Mouse (Mus musculus) layer of hippocampus, postnatal 10 days (tissue): ENCODE measurements at regions not wholly inside any gene's neighbourhood (a gene's known extent, or its start where the extent isn't known, plus 50 kb on each side); places are given as distances from the start of the nearest gene placed in this dataset.

Experiments used
- DNase-seq, 2 experiments: peaks; one replicate each; pipeline ENCODE4 v3.0.0; 2021; ENCODE audit warnings: low spot score in 2 of 2

DNA sequence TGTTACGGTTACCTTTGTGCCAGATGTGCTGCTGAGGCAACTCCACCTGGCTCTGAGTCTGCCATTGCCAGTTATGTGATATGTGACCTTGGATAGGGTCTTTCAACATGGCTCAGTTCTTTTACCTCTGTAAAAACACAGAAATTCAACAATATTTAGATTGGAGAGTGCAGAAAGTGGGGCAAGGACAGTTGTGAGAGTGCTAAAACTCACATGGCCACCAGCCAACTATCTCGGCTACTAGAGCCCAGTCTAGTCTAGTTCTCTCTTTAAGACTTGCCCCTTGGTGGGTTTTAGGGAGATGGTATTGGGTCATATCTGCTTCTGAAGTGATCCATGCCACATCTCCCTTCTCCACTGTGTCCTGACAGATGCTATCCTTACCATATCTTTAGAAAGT lies 233.0 kb downstream of the Phf14 start:
- DNase-seq = no peak

DNA sequence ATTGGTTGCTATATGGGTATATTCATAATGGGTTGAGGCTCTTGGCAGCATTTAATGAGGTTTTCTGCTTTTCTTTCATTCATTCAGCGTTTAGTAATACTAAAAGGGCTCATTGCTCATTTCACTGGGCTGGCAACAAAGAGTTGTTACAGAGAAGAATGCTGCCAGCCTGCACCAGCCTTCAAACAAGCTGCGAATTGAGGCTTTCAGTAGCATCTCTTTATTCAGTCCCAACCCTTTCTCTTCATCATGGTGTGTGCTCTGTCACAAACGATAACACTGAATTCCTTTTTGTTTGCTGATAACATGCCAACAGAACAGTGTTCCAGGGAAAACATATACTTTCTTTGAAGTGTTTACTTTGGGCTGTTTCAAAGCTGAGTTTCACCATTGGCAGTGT lies 237.6 kb downstream of the Phf14 start:
- DNase-seq = no peak

DNA sequence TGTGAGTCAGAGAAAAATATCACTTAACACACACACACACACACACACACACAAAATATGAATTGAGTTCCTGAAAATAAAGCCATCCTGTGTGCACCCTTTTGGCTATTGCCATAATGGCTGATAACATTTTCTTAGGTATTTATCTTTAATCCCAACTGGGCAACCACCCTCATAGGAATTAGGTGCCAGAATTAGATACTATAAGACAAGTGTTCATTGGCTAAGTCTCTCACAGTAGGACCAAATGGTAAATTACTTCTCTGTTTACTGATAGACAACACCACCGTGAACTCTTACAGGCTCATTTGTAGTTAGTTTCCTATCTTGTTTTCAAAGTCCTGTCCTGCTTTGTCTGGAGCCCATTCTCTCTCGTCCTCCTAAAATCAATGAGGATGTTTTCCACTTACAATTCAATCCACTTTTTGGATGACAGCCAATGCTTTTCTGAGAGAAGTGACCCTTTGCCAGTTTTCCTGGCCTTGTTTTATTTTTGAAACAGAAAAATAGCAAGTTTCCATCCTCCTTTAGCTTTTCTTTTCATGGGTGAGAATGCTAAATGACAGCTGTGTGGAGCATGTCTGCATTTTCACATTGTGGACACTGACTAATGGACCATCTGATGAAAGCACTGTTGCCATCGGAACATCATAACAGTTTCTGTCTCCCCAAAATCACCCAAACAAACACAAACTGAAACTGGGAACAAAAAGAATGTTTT lies 243.2 kb downstream of the Phf14 start:
- no peak for DNase-seq

DNA sequence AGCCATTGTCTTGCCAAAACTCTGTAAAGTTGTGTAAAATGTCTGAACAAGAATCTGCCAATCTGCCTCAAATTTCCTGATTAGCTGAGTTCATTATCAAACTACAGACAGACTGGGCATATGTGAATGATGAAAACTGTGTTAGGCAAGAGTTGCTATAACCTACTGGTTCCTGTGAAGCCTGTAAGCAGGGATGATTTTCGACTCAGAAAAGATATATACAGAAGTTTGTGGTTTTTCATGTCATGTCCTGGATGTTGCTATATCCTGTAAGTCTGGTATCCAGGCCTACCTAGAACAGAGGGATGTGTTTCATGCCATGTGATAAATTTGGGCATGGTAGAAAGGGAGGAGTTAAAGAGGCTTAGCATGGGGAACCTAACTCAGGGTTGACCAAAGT lies 256.4 kb downstream of the Phf14 start:
- DNase-seq = no peak

DNA sequence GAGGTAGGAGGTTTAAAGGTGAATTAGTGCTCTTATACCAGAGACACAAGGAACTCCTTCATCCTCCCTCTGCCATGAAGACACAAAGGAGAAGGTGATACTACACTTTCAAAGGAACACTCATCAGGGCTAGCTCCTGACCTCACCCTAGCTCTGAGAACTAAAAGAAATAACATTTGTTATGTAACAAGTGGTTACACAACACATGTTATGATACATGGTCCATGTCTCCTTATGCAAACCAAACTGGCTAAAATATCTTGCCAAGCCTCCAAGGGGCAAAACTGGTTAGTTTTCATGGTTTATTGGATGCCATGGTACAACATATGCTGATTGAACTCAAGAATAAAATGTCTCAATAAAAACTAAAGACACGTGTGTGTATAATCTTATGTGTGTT lies 260.9 kb downstream of the Phf14 start:
- DNase-seq = no peak

DNA sequence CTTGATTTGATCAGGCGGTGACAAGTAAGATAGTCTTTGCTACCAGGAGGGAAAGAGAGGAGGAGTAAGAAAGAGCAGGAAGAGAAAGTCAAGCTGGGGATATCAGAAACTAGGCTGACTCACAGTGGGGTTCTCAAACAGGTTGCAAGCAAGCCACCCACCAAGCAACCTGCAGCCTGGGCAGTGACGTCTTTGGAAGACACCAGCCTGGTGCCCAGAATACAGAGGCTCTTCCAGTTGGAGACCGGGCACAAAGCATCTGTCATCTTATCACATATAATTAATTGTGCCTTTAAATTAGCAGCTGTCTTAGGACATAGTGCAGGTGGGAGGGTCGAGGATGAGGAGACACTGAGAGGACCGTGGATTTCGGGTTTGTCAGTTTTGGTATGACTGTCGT lies 261.8 kb downstream of the Phf14 start:
- no peak for DNase-seq

DNA sequence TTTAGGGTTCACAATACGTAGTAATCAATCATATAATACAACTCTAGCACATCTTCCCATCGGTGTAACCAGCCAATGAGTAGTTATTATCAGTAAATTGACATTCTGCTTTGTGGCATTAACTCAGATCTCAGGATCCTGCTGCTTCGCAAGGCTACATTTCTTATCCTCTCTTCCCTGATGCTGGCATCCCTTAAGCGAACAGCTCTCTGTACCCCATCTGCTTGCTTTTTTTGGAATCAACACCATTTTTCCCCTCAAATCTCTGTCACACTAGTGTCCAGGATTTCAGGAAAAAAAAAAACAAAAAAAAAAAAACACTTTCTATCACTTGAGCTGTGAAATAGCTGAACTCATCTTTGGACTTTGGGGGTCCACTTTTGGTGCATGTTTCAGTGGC lies 263.1 kb downstream of the Phf14 start:
- no peak for DNase-seq

DNA sequence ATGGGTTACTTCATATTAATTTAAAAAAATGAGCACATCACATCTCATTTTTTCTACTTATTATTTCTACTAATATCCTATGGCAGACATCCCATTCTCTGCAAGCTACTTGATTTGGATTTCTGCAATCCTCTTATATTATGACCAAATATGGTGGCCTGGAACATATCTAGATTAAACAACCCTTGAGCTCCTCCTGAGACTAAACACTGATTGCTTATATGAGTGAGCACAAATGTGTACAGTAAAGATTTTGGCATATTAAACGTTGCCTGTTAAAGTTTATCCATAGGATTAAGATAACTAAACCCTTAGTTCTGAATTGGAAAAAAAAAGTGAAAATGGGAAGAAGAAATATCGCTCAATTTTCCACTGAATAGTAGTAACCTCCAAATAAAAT lies 263.6 kb downstream of the Phf14 start:
- no peak for DNase-seq

DNA sequence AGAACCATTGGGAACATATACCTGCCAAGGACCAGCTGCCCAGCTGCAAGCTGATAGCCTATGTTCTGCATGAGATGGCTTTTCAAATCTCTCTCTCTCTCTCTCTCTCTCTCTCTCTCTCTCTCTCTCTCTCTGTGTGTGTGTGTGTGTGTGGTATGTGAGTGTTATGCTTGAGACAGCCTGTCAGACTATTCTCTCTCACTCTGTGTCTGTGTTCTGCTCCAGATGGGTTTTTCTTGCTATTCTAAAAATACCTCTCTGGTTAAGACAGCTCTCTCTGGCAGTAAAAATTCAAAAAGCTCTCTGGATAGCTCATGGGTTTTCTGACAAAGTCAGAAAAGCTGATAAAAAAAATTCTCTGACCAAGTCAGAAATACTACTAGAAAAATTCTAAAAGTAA lies 270.4 kb downstream of the Phf14 start:
- DNase-seq = no peak

DNA sequence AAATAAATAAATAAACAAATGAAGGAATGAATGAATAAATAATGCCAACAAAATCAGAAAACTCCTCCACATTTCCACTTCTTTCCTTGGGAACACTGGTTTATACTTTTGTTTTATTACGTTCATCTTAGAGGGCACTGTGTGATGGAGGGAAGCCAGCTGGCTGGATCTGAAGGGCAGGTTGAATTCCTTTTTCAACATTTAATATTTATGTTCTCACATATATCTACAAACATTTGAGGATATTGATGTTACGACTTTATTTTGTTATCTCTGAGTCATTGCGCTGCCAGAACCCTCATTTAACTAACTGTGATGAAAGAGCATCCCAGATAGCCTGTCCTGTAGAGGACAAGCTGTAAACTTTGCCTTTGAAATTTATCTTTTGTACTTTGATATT lies 273.3 kb downstream of the Phf14 start:
- no peak for DNase-seq

DNA sequence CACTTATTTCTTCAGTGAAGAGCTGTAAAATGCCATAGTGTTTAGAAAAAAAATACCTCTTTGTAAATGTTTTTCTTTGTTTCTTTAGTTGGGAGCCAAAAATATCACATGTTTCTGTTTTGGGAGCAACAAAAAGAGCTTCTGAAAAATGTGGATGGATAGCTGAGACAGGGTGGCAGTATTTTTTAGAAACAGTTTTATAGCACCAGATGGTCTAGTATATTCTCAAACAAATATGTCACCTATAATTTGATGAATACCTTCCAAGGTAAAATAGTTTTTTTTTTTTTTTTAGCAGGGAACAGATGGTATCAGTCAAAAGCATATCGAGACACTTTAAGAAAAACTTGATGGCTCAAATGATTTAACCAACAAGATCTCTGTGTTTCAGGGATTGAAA lies 302.6 kb downstream of the Phf14 start:
- no peak for DNase-seq

DNA sequence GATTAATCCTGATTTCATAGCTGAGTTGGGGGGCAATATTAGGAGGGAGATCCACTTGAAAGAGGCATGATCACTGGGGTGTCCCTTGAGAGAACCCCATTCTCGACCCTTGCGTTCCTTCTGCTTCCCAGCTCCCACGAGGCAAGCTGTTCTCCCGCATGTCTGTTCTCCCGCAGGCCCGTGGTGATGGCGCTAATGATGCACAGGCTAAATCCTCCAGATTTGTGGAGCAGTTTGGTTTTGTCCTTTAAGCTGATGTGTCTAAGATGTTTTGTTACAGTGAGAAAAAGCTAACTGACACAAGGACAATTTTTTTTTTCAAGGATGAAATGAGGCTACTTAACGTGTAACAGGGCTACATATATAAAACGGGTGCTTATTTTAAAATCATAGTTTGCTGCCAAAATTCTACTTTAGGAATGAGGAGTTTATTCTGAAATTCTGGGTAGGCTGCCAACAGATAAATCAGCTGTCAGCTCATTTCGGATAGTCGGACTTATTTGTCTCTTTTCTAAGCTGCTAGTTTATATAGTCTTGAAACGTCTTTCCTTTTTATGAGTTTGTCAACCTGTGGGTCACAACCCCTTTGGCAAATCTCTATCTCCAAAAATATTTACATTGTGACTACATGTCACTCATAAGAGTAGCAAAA lies 307.0 kb downstream of the Phf14 start:
- no peak for DNase-seq

DNA sequence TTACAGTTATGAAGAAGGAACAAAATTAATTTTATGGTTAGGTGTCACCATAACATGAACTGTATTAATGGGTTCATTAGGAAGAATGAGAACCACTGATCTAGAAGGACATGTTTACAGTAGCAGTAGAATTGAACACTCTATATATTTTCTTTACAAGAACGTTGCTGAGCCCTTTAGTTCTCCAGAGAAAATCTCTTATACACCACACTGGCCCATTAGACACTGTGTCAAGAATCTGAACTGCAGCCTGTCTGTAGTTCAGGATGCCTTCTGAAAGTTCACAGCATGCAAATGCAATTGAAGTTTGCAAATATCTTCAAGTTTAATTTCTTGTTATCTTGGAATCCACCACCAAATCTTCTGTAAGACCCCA lies 307.6 kb downstream of the Phf14 start:
- no peak for DNase-seq

DNA sequence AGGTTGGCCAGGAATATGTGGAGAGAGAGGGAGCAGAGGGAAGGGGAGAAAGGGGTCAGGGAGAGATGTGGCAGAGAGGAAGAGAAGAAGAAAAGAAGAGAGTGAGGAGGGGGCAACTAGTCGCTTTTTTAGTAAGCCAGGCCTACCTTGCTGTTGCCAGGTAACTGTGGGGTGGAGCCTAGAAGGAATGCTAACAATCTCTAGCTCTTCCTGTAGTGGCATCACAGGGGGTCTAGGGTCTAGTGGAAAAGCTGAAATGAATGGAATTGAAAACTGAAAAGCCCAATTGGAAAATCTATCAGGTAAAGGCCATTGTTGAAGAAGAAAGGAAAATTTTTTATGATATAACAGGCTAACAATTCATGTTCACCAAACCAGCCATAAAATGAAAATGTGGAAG lies 336.5 kb downstream of the Phf14 start:
- no peak for DNase-seq

DNA sequence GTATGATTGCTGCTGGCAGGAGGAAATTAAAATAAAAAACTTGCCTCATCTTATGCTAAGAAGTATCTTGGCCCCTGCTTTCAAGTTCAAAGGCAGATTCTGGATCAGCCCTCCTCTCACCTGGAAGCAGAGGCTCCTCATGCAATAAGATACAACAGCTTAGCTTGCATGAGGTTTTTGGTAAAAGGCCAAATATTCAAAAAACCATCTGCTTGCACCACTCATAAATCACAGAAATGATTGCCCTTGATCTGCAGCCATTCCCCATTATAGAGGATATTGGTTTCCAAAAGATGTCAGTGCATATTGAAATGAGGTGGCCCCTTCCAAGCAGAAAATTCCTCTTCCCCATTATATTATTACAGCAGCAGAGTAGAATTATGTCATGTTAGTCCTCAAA lies 340.4 kb downstream of the Phf14 start:
- no peak for DNase-seq

DNA sequence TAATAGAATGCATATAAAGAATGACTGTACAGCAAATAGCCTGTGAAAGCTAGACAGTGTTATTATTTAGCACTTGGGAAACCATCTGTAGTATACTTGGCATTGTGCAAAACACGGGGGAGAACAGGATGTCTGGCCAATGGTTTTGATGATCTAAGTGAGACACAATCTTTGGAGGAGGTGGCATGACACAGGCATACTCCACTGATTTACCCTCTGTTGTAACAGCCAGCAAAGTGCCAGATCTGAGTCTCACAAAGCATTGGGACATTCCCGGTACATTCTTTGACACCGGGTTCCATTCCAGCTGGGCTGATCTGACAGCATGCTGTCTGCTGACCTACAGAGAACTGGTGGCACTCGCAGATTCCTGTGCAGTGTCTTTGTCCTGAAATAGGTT lies 341.0 kb downstream of the Phf14 start:
- DNase-seq = peak in 1 of 2 experiments; percentile 18

DNA sequence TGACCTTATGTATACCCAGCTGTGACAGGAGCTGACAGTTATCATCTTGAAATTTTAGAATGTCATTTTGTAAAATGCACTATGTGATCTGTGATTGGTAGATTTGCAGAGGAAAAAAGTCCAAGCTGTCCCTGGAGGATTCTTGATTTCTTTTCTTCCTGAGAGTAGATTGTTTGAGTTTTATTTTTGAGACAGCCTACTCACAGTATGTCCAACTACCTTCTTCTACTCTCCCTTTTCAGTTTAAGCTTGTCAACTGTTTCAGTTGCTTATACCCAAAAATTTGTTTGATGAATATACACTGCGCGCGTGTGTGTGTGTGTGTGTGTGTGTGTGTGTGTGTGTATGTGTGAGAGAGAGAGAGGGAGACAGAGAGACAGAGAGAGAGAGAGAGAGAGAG lies 346.9 kb downstream of the Phf14 start:
- DNase-seq = no peak

DNA sequence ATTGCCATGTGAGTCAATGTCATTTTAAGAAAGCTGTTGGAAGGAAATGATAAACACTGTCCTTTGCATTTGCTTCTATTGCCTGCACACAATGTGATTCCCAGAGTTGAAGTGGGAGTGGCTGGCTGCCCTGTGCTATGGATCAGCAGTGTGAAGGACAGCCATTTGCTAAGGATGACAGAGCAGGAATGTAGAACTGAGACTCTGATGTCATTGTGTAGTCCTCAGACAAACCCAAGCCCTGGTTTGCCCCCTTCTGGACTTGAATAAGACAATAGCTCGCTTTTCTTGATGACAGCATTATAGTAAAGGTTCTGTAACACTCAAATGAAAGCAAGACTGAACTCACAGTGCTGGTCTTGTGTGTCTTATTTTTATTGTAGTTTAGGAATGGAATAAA lies 347.8 kb downstream of the Phf14 start:
- DNase-seq = no peak

DNA sequence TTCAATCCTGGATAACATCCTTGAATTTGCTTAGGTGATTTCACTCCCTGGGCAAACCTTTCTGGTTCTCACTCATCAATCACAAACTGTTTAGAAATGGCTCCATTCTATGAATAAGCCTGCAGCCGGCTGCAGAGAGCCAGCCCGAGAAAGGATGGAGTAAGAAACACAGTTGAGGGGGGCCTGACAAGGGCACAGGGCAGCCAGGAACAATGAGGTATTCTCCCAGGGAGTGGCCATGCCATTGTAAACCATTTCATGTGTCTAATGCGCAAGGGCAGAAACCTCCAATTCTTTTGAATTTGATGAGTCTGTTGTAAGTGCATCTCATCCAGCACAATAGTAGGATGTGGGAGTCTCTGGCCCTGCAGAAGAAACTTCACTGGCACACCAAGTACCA lies 350.7 kb downstream of the Phf14 start:
- DNase-seq = no peak

DNA sequence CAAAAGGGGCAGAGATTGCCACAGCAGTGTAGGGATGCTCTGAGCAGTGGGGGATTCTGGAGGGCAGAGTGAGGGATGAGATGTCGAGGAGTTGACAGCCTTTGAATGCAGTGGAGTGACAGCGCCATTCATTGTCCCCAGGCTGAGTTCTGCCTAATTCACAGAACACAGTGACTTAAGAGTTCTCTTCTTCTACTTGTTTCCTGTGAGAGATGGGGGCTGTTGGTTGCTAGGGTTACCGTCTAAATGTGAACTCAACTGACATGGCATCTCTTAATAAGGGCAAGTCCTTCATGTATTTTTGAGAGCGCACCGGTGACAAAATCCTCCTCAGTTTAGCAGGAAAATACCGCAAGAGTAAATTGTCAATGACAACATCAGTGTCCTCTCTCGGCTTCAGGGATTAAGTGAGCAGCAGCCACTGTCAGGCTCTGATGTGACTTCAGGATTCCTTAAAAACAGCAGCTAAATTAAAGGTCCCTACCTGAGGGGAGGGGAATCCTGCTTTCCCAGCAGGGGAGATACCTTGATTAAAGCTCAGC lies 351.4 kb downstream of the Phf14 start:
- DNase-seq = peak; percentile 16 to 26

DNA sequence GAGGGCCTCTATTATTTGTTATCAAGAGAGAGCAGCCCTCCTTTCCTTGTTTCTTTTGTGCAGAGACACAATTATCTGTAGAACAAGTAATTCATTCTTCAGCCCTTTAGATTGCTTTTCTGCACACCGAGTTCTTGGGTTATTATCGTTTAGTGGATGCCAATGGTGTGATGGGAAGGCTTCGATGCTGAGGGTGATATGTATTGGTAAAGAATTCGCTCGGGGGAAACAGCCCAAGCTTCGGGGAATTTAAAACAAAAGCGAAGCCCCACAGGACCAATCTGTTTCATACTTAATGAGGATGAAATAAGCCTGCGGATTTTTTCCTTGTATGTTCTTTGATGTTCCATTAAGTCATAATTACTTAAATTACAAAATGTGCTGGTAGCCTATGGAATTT lies 352.0 kb downstream of the Phf14 start:
- DNase-seq = no peak

DNA sequence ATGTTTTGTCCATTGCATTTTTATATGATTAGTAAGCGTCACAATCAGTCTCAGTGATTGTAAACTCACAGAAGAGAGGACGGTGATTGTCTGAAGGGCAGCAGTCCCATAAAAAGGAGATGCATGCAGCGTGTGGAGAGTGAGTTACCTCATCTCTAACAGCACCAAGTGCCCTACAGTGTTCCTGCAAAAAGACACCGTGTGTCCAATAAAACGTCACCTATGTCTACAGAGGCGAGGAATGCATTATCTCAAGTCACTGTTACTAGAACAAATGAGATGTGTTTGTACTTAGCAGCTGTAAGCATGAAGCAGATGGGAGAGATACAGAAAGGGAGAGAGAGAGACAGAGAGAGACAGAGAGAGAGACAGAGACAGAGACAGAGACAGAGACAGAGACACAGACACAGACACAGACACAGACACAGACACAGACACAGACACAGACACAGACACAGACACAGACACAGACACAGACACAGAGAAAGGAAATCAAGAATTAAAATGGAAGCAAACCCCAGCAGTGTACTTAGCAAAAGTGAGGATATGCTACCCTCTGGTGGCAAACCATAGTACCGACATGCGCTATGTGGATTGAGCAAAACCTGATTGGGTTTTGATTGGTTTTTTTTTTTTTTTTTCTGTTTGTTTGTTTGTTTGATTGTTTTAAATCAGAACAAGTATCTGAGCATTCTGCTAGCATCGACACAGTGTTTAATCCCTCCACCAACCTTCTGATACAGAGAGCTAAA lies 352.9 kb downstream of the Phf14 start:
- DNase-seq = peak; percentile 69 to 73
